Mouse (Mus musculus): ENCODE measurements around the gene Cacna2d1.

Gene Cacna2d1

GRCm38 (mm10) chr5:16047452-16048191 lies 113.1 kb downstream of the Cacna2d1 start:
- no peak for DNase-seq (ENCODE audit: low read depth, low spot score)

- DNase-seq (ENCODE audit: low read depth, low spot score): no peak
Measured at GRCm38 (mm10) chr5:16056795-16057194, 122.3 kb downstream of the Cacna2d1 start.

- DNase-seq (ENCODE audit: low read depth, low spot score): no peak
Measured at GRCm38 (mm10) chr5:16062773-16063172, 128.3 kb downstream of the Cacna2d1 start.

- DNase-seq (ENCODE audit: low read depth, low spot score): no peak
Measured at GRCm38 (mm10) chr5:16063273-16063672, 128.8 kb downstream of the Cacna2d1 start.

- DNase-seq (ENCODE audit: low read depth, low spot score): no peak
Measured at GRCm38 (mm10) chr5:16063949-16064348, 129.5 kb downstream of the Cacna2d1 start.

- DNase-seq (ENCODE audit: low read depth, low spot score): no peak
Measured at GRCm38 (mm10) chr5:16065816-16066215, 131.3 kb downstream of the Cacna2d1 start.

- DNase-seq (ENCODE audit: low read depth, low spot score): no peak
Measured at GRCm38 (mm10) chr5:16082253-16082652, 147.8 kb downstream of the Cacna2d1 start.

- DNase-seq (ENCODE audit: low read depth, low spot score): no peak
Measured at GRCm38 (mm10) chr5:16086979-16087902, 152.8 kb downstream of the Cacna2d1 start.

GRCm38 (mm10) chr5:16087995-16088394 lies 153.5 kb downstream of the Cacna2d1 start:
- no peak for DNase-seq (ENCODE audit: low read depth, low spot score)

- DNase-seq (ENCODE audit: low read depth, low spot score): no peak
Measured at GRCm38 (mm10) chr5:16092540-16092939, 158.0 kb downstream of the Cacna2d1 start.

GRCm38 (mm10) chr5:16093071-16093693 lies 158.7 kb downstream of the Cacna2d1 start:
- DNase-seq (ENCODE audit: low read depth, low spot score): no peak

GRCm38 (mm10) chr5:16095345-16095744 lies 160.9 kb downstream of the Cacna2d1 start:
- no peak for DNase-seq (ENCODE audit: low read depth, low spot score)

- no peak for DNase-seq (ENCODE audit: low read depth, low spot score)
Measured at GRCm38 (mm10) chr5:16098766-16099165, 164.3 kb downstream of the Cacna2d1 start.

- DNase-seq (ENCODE audit: low read depth, low spot score): no peak
Measured at GRCm38 (mm10) chr5:16101820-16102219, 167.3 kb downstream of the Cacna2d1 start.

- no peak for DNase-seq (ENCODE audit: low read depth, low spot score)
Measured at GRCm38 (mm10) chr5:16105701-16106100, 171.2 kb downstream of the Cacna2d1 start.

- DNase-seq (ENCODE audit: low read depth, low spot score): no peak
Measured at GRCm38 (mm10) chr5:16110643-16111042, 176.2 kb downstream of the Cacna2d1 start.

GRCm38 (mm10) chr5:16113879-16114278 lies 179.4 kb downstream of the Cacna2d1 start:
- no peak for DNase-seq (ENCODE audit: low read depth, low spot score)

- DNase-seq (ENCODE audit: low read depth, low spot score): no peak
Measured at GRCm38 (mm10) chr5:16121334-16121733, 186.8 kb downstream of the Cacna2d1 start.

- DNase-seq (ENCODE audit: low read depth, low spot score): no peak
Measured at GRCm38 (mm10) chr5:16122110-16122509, 187.6 kb downstream of the Cacna2d1 start.

- DNase-seq (ENCODE audit: low read depth, low spot score): no peak
Measured at GRCm38 (mm10) chr5:16134286-16135094, 200.0 kb downstream of the Cacna2d1 start.

- no peak for DNase-seq (ENCODE audit: low read depth, low spot score)
Measured at GRCm38 (mm10) chr5:16135986-16136385, 201.5 kb downstream of the Cacna2d1 start.
